Mouse (Mus musculus) ovary, postnatal 14 days (tissue): ENCODE results near the gene Elf3.
"Not testable (repeated sequence)": the region's sequence is repeated elsewhere in the genome, so short reads cannot be mapped to it uniquely, and the experiment has no call there.

Source experiments
- DNase-seq: peaks from one replicate; pipeline ENCODE4 v3.0.0; 2022; ENCODE audit warnings: low spot score

Gene Elf3

GRCm38 (mm10) chr1:135237131-135237851, 21.1 kb downstream of the Elf3 start:
- no peak for DNase-seq

- DNase-seq = no peak
These were observed 23.6 kb downstream of the Elf3 start for GRCm38 (mm10) chr1:135234771-135235170.

- DNase-seq = no peak
These were observed 24.4 kb downstream of the Elf3 start for GRCm38 (mm10) chr1:135233961-135234360.

GRCm38 (mm10) chr1:135231878-135232277, 26.5 kb downstream of the Elf3 start:
- not testable (repeated sequence) for DNase-seq

GRCm38 (mm10) chr1:135227339-135227950, 30.9 kb downstream of the Elf3 start:
- DNase-seq = peak; percentile 49

- no peak for DNase-seq
These were observed 33.3 kb downstream of the Elf3 start for GRCm38 (mm10) chr1:135224981-135225604.

- DNase-seq = no peak
These were observed 34.2 kb downstream of the Elf3 start for GRCm38 (mm10) chr1:135224147-135224546.

GRCm38 (mm10) chr1:135217607-135218233, 40.6 kb downstream of the Elf3 start:
- DNase-seq = no peak

GRCm38 (mm10) chr1:135213772-135214640, 44.4 kb downstream of the Elf3 start:
- no peak for DNase-seq

- no peak for DNase-seq
These were observed 47.9 kb downstream of the Elf3 start for GRCm38 (mm10) chr1:135210421-135210820.

- DNase-seq = no peak
These were observed 49.7 kb downstream of the Elf3 start for GRCm38 (mm10) chr1:135208716-135209115.

GRCm38 (mm10) chr1:135206586-135207339, 51.6 kb downstream of the Elf3 start:
- DNase-seq = no peak

- DNase-seq = no peak
These were observed 53.1 kb downstream of the Elf3 start for GRCm38 (mm10) chr1:135205257-135205656.

- DNase-seq = no peak
These were observed 53.9 kb downstream of the Elf3 start for GRCm38 (mm10) chr1:135204196-135205126.
